Mouse (Mus musculus): Measurements from ENCODE around the gene Fbxw8. TPM values are rescaled to one million over a fixed set of nuclear protein-coding genes. Genes with fewer than 3 reads are reported as not detected.

Fbxw8 gene
- total RNA-seq, 1 experiment from 2014 or later = 47.7 TPM

DNA sequence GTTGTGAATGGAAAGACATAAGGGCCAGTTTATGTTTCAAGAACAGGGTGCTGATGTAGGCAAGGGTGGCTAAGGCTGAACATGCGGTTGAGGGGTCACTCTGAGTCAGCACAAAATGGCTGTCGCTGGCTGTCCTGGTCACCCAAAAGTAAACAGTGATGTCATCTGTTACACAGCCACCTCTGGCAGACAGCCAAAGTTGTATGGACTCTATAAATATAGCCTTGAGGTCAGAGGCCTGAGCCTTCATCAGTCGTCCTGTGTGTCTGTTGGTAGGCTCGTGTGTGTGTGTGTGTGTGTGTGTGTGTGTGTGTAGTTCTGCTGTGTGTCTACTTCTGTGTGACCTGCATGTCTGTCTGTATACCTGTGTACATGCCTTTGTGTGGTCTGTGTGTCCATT lies 1.7 kb upstream of the Fbxw8 start:
- no peak for DNase-seq

DNA sequence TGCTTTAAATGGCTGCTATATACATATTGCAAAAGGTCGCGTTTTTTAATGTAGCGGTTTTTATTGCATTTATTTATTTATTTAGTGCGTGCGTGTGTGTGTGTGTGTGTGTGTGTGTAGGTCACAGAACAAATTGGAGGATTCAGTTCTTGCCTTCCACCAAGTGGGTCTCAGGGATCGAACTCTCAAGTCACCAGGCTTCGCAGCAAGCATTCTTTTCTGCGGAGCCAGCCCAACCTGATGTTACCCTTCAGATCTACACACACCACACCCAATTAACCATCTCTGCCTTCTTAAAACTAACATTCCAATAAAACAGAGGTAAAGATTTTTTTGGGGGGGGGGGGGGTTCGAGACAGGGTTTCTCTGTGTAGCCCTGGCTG lies 292 bp upstream of the Fbxw8 start:
- DNase-seq = no peak

DNA sequence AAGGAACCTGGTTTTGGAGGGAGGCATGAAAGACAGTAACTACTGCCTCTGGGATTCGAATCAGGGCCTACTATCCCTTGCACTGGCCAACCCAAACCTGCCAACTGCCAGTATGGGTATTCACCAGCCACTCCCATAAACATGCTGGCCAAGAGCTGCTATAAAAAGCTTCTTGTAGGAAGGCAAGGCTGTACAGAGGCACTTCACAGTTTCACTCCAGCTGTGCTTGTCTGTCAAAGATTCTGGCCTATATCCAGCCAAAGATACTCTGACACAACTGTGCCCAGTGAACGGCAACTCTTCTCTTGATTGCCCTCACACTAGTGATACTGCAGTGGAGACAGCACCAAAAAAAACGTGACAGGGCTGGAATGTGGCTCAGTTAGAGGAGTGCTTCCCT lies 5.6 kb downstream of the Fbxw8 start:
- DNase-seq = no peak

DNA sequence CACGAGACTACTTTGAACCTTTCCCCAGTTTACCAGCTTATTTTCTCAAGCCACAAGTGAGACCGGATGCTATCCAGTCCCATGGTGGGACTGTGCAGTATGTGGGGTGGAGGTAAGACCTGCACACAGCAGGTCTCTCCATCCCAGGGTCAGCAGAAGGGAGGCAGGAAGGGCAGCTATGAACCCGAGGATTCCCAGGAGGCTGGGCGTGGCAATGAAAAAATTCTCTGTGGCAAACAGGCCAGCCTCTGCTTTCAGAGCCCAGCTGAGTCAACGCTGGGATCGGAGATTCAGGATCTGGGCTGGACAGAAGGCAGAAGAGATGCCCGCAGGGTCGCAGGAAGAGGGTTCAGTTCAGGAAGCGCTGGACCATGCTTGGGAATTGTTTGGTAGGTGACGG lies 8.0 kb downstream of the Fbxw8 start:
- no peak for DNase-seq

DNA sequence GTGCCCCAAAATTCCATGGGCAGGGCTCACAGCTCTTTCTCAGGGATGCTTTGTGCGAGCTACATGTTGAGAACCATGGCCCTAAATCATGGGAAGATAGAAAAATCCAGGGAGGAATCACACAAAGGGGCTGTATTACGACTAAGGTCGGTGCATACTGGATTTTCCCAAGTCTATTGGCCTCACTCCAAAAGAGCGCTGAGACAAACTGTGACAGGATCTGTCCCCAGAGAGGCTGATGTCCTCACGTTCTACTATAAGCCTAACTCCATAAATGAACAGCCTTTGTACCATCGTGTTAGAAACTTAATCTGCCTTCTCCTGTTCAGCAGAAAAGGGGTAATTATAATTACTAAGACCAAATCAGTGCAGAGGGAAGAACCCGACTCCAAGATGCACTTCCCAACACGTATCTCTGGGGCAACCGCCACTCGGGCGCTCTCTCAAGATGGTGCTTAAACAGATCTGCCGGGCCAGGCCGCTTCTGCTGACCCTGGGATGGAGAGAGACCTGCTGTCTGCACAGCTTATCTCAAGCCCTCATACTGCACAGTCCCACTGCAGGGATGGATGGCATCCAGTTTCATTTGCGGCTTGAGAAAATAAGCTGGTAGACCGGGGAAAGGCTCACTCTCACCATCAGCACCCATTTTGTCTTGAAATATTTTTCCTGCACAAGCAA lies 9.1 kb downstream of the Fbxw8 start:
- no peak for DNase-seq

DNA sequence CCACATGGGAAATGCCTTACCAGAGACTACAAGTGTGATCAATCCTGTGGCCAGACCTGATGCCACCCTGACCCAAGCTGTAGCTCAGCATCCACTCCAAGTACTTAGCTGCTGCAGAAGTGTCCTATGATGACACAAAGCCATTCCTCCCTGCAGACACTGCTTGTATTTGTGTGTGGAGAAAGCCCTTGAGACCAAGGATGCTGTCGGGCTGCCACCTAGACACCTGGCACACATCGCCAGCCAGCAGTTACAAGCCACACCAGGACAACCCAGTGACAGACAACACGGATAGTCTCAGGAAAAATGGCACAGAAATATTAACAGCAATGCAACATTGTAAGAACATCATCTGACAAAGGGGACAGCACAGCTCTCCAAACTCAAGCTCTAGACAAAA lies 9.8 kb downstream of the Fbxw8 start:
- DNase-seq = no peak

DNA sequence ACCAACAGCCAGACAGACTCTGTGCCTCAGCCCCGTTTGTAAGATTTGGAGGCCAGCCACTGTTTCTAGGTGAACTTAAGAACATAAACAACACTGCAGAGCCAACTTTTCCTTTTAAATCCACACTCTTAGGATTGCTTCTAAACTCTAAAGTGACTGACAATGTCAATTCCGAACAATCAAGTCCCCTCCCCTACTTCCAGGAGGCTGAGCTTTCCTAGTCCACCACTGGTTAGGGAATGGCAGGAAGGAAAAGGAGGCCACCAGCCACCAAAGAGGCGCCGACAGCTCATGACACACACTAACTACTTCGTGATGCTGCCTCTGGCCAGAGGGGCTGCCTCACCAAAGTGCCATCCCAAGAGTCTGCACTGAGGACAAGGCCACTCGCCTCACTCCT lies 10.5 kb downstream of the Fbxw8 start:
- DNase-seq = no peak

DNA sequence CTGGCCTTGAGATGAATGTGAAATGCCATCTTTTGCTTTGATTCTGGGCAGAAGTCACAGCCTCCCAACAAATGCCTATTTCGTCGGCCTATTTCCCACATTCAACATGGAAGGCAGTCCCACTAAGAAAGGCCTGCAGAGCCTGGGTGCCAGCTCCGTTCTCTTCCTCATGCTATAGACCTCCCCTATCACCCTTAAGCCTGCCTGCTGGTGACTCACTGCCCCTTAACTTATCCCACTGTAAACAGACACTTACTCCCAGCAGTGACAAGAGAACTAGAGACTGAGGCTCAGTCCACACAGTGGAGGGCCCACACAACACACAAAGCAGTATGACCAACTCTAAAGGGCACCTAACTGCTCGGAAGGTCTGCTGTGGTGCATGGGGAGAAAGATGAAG lies 10.9 kb downstream of the Fbxw8 start:
- DNase-seq = no peak

DNA sequence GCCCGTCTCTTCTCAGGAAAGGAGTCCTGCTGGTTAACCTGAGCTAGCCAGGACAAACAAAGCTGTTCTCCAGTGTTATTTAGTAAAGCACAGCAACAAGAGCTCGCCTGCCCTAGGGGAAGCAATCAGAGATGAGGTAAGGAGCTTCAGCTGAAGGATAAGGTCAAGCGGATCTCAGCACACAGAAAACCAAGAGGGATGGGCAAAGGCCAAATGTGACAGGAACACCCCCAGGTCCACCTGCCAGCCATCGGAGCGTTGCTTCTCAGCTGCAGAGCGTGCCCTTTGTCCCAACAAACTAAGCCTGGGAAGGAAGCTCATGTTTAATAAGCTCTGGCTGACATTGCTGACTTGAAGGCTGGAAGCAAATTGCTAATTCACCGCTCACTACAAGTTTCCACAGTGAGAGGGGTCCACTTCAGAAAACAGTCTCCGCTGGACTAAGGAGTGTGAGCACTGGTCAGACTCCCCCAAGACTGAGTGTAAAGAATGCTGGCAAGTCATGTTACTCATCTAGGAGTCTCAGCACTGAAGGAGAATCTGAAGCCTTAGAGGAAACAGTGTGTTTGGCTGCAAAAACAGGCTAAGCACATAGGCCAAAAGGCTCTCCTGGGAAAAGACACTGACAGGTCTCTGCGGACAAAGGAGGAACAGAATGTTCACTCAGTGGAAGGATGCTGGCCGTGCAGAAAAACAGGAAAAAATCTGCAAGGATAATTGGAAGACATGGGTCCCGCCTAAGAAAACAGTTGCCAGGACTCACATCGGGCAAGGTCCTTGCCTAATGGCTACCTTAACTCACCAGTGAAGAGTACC lies 11.8 kb downstream of the Fbxw8 start:
- no peak for DNase-seq

DNA sequence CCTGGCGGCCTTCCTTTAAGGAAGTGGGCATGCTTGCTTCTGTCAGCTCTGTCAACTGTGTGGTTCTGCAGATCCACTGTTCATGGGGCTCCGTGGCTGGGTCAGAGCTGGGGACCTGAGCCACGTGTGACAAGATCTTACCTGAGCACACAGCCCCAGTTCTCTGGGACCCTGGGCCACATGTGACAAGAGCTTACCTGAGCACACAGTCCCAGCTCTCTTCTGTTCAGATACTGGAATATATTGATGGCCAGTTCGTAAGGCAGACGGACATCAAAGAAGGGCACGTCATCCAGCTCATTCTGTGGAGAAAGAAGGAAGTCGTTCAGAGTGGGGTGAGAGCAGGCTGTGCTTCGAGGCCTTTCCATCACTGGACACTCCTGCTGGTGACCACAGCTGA lies 12.8 kb downstream of the Fbxw8 start:
- DNase-seq = no peak

DNA sequence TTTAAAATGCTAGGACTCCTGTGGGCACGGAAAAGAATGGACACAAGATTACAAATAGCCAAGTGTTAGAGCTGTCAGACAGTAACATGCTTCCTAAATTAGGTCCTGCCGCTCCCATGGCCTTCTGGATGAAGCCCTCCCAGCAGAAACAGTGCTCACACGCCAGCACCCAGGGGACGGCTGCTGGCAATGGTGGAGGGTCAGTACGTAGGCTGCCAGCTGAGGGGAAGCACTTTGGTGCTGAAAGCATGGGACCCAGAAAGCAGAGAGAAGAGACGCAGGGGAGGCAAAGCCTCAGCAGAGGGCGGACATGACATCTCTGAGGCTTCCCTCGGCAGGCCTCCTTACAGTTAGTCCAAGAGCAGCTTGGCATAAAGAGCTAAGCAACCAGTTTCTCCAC lies 15.6 kb downstream of the Fbxw8 start:
- no peak for DNase-seq

DNA sequence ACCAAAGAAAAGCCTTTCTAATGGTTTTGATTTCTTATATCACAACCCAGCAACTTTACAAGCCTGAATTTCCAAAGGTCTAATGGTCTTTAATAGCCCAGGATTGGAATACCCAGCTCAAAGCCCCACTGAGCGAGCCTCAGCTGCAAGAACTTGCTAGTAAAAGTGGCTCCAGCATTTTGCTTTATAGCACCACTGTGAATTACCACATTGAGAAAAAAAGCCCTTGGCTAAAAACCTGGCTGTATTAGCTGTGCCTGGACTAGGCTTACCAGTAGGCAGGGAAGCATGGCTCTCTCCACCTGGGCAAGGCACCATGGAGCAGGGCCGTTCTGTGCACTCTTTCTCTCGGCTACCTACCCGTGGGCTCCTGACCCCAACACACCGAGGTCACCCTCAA lies 18.9 kb downstream of the Fbxw8 start:
- DNase-seq = no peak

DNA sequence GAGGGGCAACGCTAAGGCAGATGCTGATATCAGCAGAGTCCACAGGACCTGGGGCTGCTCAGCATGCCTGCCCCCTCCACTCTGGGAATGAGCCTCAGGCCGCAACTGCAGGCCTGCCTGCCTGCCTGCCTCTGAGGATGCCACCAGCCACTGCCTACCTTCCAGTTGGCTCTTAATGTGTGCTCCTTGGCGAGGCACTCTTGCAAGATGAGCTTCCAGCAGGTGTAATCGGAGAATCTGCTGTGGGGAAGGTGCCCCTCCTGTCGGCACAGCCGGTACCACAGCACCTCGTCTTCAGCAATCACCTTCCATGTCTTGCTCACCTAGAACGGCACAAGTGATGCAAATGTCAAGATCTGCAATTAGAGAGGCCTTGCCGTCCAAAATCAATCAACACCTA lies 26.6 kb downstream of the Fbxw8 start:
- no peak for DNase-seq

DNA sequence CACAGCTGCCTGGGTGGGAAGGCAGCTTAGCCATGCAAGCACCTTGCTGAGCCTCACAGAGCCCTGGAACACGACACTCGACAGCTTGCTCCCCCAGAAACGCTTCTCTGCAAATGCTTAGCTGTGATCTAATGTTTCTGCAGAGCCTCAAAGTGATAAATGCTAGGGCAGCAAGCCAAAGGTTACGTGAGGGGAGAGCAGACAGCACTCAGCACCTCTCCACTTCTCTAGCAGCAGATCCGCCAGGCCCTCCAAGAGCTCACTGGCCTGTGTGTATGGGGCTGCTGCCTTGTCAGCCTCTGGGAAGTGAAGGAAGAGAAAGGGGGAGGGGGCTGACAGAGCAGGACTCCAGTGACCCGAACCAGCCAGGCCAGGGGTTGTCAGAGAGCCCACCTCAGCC lies 27.1 kb downstream of the Fbxw8 start:
- no peak for DNase-seq

DNA sequence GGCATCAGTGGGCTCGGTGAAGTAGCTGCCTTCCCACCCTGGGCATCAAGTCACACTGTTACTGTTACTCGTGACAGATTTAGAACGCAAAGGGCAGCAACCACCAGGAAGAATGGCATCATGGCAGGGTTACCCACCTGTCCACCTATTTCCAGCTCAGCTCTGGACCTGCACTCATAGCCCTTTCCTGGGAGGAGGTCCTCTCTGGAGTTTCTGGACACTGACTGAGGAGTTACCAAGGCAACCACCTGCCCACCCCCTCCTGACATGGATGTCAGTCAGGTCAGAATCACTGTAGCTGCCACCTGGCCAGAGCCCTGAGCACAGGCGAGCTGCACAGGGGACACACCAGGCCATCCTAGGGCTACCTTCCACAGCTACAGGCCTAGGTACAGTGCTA lies 28.6 kb downstream of the Fbxw8 start:
- no peak for DNase-seq

DNA sequence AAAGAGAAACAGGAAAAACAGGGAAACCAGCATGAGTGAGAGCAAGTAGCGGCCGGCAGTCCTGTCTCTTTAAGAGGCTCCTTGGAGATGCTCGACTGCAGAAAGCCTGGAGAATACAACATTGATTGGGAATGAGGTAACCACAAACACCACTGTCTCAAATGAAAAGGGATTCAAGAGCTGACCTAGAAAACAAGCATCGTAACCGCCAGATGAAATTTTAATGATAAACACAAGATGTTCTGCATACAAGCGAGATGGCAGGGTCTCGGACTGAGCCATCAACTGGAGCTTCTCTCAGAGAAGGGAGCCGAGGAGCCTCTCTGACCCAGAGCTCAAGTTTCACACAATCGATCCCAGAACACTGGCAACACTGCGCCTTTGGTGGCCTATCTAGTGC lies 32.2 kb downstream of the Fbxw8 start:
- DNase-seq = no peak

DNA sequence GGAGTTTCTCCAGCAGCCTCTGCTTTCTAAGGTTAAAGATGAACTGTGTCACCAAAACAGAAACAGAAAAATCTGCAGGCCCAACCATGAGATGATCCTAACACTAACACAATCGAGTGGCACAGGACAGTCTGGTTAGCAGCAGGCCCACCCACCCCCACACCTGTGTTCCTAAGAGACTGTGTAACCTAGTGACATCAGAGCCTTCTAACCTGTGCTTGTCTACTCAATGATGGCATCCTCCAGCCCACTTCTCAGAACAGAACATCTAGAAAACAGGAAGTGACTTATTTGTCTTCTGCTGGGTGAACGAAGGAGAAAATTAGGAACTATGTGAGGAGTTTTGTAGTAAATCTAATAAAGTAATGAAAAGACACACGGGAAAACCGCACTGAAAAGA lies 33.3 kb downstream of the Fbxw8 start:
- DNase-seq = no peak

DNA sequence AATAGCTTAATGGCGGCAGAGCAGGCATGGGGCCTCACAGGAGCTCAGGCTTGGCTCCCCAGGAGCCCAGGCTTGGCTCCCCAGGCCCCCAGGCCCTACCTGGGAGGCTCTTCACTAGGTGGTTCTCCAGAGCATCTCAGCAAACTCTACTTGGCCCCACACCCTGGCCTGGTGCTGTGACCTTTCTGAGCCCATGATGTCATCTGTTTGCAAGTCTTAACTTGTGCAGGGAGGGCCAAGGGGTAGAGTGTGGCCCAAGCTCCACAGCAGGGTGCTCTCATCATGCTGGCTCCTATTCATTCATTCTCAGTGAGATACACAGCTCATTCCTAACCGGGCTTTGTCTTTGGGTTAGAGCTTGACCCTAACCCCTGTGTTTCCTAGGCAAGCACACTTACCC lies 34.6 kb downstream of the Fbxw8 start:
- no peak for DNase-seq

DNA sequence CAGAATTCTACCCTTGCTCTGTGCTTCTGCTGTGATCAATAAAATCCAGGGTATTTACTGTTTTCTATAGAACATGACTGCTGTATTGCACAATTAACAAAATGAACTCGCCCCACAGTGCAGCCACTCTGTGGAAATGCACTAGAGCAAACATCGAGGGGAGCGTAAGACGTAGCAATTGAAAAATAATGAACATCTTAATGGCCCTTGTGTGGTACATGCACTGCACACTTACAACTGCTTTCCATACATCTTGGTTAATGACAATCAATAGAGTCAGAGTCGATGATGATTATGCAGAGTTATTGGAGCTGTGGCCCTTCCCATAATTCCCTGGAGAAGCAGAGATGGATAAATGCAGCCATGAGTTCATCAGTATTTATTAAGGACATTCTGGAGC lies 36.3 kb downstream of the Fbxw8 start:
- DNase-seq = no peak

DNA sequence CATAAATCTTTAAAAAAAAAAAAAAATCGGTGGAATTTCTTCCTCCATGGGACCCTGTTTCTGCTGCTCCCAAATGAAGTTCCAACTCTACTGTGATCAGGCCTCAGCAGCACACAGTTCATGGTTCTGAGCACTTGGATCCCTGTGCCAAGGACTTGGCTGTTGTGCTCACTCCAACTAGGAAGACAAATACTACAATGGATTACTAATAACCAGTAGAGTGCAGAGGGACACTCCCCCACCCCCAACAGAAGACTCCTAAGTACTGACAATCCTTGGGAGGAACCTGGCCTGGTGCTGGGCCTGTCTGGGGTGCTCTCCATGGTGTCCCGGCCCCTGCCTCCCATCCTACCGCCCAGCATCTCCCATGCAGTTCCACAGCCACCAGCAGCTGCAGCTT lies 36.9 kb downstream of the Fbxw8 start:
- no peak for DNase-seq

DNA sequence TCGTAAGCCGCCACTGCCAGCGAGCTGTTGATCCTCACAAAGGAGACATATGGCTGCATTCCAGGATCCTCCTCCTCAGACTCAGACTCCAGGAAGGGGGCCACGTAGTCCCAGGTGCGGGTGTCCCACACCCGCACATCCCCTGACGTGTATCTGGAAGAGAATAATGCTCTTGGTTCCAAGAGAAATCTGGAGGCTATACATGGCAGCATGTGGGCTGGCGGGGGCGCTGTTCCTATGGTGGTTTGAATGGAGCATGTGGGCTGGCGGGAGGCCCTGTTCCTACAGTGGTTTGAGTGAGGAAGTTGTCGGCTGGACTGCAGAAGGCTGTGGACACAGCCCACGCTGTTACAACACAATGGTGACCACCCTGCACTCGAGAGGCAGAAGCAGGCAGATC lies 41.6 kb downstream of the Fbxw8 start:
- DNase-seq = no peak

DNA sequence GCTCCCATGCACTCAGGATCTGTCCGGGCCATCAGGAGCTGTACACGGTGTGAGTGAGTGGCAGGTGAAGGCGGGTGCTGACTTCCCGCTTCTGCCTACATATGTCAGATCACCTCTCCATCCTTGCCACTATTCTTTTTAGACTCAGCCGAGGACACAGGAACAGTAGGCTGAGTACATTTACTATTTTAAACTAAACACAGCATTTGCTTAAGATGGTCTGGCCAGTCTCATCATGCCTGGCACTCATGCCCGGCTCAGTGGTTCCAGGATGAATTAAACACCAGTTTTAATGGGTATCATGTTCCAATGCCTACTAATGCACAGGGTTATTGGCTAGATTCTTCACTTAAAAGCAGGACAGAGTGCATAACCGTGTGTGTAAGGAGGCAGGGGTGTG lies 42.2 kb downstream of the Fbxw8 start:
- DNase-seq = no peak

DNA sequence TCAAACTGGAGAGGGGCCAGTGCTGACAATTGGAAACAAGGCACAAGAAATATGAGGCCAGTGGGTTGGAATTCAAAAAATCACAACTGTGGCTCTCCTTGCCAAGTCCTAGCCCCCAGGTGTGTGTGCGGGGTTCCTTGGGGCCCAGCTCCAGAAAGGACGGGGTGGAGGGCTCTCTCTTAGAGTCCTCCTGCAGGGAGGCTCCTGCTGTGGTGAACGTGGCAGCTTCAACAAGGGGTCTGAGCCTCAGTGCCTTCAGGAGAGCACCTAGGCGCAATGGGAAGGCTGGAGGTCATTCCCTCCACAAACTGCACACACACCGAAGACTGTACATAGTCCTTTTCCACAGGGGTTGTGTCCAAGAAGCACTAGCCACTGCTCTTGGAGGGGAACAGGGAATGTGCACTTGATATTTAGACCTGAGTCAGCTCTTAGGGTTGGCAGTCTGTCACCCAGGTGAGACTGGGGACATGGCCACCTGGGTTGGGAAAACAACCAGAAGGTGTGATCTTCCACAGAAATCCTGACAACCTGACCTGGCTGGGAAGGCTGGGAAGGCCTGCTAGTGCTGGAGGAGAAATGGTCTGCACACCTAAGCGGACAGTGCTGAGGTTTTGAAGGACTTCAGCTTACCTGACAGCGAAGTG lies 46.3 kb downstream of the Fbxw8 start:
- no peak for DNase-seq

All from adrenal gland, postnatal 25 days (tissue).